Mouse (Mus musculus) intestine, postnatal 0 days (tissue): Measurements from ENCODE around the gene Vsig10l. TPM values are rescaled to one million over a fixed set of nuclear protein-coding genes. Genes with fewer than 3 reads are reported as not detected.
A peak's percentile ranks its signal among the peaks of the same experiment; 100 is the strongest.

ENCODE experiments used
- ATAC-seq: fragments of 200-750 bp; cut with Nextera tagmentation; 2 replicates; pipeline ENCODE4 v1.8.0; 2017; ENCODE audit warnings: mild to moderate bottlenecking, moderate TSS enrichment, moderate library complexity
- H3K27ac ChIP-seq: fragments of 300-500 bp; sonication (generic); 2 replicates; pipeline ENCODE4 v1.5.1; 2014; ENCODE audit warnings: mild to moderate bottlenecking, low read depth, low read length, moderate library complexity
- H3K27me3 ChIP-seq: fragments of 300-500 bp; sonication (generic); replicated peaks from 2 replicates; pipeline ENCODE4 v1.6.1; 2014; ENCODE audit warnings: low read length, mixed read lengths; ENCODE audit not compliant: control insufficient read depth, insufficient read depth
- H3K36me3 ChIP-seq: fragments of 300-500 bp; sonication (generic); 2 replicates; pipeline ENCODE4 v1.6.1; 2014; ENCODE audit warnings: mild to moderate bottlenecking, moderate library complexity; ENCODE audit not compliant: control insufficient read depth, insufficient read depth
- H3K4me1 ChIP-seq: fragments of 300-500 bp; sonication (generic); replicated peaks from 2 replicates; pipeline ENCODE4 v1.6.1; 2014; ENCODE audit warnings: antibody characterized with exemption, low read length, mixed read lengths; ENCODE audit not compliant: control insufficient read depth, insufficient read depth
- H3K4me2 ChIP-seq: fragments of 300-500 bp; sonication (generic); replicated peaks from 2 replicates; pipeline ENCODE4 v1.6.1; 2014; ENCODE audit warnings: low read depth, mild to moderate bottlenecking, moderate library complexity
- H3K4me3 ChIP-seq: fragments of 300-500 bp; sonication (generic); 2 replicates; pipeline ENCODE4 v1.5.1; 2014; ENCODE audit warnings: low read depth, low read length
- H3K9ac ChIP-seq: fragments of 300-500 bp; sonication (generic); 2 replicates; pipeline ENCODE4 v1.6.1; 2014; ENCODE audit warnings: mild to moderate bottlenecking, low read depth, low read length
- H3K9me3 ChIP-seq: fragments of 300-500 bp; sonication (generic); 2 replicates; pipeline ENCODE4 v1.6.1; 2016; ENCODE audit warnings: mixed run types; ENCODE audit not compliant: control insufficient read depth
- CTCF ChIP-seq: sonication (generic); IDR thresholded peaks from 2 replicates; pipeline ENCODE4 v1.5.1; 2016; ENCODE audit warnings: low read depth, mild to moderate bottlenecking, control low read depth, antibody characterized with exemption, moderate library complexity
- WGBS: fragments of 180-500 bp; shearing (Covaris S2); extraction: QIAGEN DNeasy Blood & Tissue Kit; methylation state at CpG from one replicate; pipeline ENCODE4 v1.1.7; 2014; 5-methylcytosine and 5-hydroxymethylcytosine counted together
- polyA plus RNA-seq: library from polyadenylated mRNA; unstranded; fragments of >200 nt; fragmentation: Nextera tagmentation; extraction: Ambion mirVana; gene quantifications from 2 replicates; pipeline ENCODE4 v1.2.1, GENCODE M21; 2015

The Vsig10l gene
- polyA plus RNA-seq, 1 experiment from 2014 or later, result 5.3 TPM

DNA sequence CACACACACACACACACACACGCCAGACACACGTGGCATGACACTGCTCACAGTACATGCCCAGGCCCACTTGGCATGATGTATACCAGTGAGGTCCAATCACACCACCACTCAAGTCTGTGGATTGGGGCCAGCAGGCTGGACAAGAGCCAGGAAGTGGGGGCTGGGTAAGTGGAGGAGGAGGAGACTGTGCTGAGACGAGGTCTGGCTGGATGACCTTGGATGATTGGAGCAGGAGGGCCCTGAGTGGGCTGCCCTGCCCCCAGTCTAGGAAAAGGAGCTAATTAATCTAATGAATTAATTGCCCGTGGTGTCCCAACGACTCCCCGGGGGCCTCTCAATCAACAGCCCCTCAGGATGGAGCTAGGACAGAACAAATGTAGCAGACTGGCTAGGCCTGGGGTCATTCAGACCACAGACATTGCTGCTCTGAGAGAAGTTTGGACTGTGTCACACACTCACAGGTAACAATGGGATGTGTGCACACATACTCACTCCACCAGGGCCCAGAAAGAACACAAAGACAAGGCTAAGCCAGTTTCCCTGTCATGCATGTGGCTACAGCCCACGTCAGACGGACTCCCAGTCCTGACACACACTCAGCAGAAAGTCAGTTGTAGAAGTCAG lies 19.3 kb downstream of the Vsig10l start:
- no peak overlapping the region for H3K9ac ChIP-seq
- H3K27me3 ChIP-seq, result peaks cover 6% of the 10 kb centered on the region
- H3K9me3 ChIP-seq, result no peaks in the 10 kb centered on the region
- no peak for ATAC-seq
- no peaks in the 10 kb centered on the region for H3K4me1 ChIP-seq
- WGBS, result 63% methylated on average over 8 of the region's 8 CpGs
- no peaks in the 10 kb centered on the region for H3K36me3 ChIP-seq
- H3K4me2 ChIP-seq, result no peak overlapping the region
- H3K27ac ChIP-seq, result no peak overlapping the region
- no peak for TF ChIP-seq CTCF
- no peak overlapping the region for H3K4me3 ChIP-seq

DNA sequence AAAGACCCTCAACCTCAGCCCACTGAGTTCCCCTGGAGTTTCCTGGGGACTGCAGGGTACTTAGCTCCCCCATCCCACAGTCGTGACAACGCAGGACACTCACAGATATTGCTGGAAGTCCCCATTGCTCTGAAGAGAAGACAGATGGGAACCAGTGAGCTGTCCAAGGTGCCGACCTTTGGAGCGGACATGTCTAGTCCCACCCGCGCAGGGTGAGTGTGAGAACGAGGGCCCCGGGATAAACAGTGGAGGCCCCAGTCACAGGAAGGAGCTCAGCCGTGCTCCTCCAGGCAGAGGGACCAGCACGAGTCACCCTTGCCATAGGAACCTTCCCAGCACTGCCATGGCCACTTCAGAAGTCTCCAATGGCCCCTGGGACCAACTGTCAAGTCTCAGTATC lies 20.3 kb downstream of the Vsig10l start:
- H3K27ac ChIP-seq, result no peak overlapping the region
- H3K4me2 ChIP-seq, result no peak overlapping the region
- no peaks in the 10 kb centered on the region for H3K4me1 ChIP-seq
- no peak for TF ChIP-seq CTCF
- H3K36me3 ChIP-seq, result no peaks in the 10 kb centered on the region
- H3K9me3 ChIP-seq, result no peaks in the 10 kb centered on the region
- H3K27me3 ChIP-seq, result no peaks in the 10 kb centered on the region
- no peak overlapping the region for H3K4me3 ChIP-seq
- 0% methylated on average over 10 of the region's 10 CpGs for WGBS
- no peak overlapping the region for H3K9ac ChIP-seq
- ATAC-seq, result no peak

DNA sequence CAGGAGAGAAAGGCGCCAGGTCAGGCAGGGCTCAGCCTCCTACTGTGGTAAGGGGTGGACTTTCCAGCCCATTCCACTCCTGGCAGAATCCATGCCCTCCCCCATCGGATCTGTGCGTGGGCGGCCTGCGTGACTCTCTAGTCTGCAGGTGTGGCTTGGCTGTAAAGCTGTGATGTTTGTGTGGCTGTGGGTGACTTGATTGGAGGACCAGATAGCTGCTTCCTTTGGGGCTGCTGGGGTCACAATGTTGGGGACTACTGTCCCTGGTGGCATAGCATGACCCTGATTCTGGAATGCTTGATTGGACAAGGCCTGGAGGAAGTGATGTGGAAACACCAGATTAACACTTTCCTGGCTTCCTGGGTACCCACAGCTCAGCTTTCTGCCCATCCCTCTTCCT lies 25.7 kb downstream of the Vsig10l start:
- 34% methylated on average over 5 of the region's 5 CpGs for WGBS
- Histone ChIP-seq H3K27me3 (0 out of 2 replicates have a peak, but pooled peaks cover 12% of the 10 kb centered on the region), H3K9ac (no peak overlapping the region), H3K4me2 (no peak overlapping the region), H3K4me1 (no peaks in the 10 kb centered on the region), H3K27ac (no peak overlapping the region), H3K4me3 (no peak overlapping the region), H3K36me3 (no peaks in the 10 kb centered on the region), H3K9me3 (no peaks in the 10 kb centered on the region)
- ATAC-seq, result no peak
- no peak for TF ChIP-seq CTCF

DNA sequence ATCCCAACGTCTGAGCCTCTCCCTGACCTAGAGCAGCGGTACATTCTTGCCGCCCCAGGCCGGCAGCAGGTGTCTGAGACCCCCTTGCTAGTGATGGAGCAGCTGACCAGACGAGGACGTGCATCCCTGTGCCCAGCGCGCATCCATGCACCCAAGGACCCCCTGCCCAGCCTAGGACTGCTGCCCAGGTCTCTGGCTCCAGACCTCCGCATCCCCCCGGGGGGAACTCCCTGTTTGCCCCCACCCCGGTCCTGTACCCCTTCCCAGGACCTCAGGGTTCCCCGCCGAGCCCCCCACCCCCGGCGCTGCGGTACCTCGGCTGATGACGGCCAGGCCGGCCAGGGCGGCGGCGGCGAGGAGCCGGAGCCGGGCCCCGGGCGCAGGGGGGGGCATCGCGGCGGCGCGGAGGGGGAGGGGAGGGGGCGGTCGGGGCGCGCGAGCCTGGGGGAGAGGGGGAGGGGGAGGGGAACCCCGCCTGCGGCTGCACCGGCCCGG lies 26.7 kb downstream of the Vsig10l start, which contains the start of gene Iglon5:
Gene Iglon5, minus strand, starts transcription at position 445 of the 495 bp plus-strand sequence.
- ATAC-seq, result no peak
- Histone ChIP-seq H3K4me1 (no peaks in the 10 kb centered on the region), H3K36me3 (no peaks in the 10 kb centered on the region), H3K9me3 (no peaks in the 10 kb centered on the region), H3K9ac (no peak within 1 kb of the TSS), H3K4me3 (peak within 1 kb of the TSS; percentile 33), H3K4me2 (peak within 1 kb of the TSS; percentile 55), H3K27me3 (0 out of 2 replicates have a peak, but pooled peaks cover 12% of the 10 kb centered on the region), H3K27ac (no peak within 1 kb of the TSS)
- TF ChIP-seq CTCF, result no peak
- WGBS, result 4% methylated on average over 19 of the region's 41 CpGs

DNA sequence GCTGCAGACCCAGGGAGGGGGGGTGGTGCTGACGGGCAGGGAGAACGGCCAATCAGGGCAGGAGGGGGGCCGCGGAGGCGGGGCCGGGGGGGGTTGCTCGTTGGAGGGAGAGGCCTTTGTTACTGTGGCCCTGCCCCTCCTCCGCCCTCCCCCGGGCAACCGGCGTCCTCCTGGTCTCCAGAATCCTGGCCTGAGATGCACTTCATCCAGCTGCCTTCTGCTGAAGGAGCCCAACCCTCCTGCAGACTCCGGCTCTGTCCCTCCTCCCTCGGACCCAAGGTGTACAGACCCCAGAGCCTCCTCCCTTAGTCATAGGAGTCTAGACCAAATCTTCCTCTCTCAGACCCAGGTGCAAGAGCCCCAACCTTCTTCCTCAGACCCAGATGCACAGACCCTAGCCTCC lies 27.2 kb downstream of the Vsig10l start:
- 1% methylated on average over 6 of the region's 13 CpGs for WGBS
- Histone ChIP-seq H3K9me3 (no peaks in the 10 kb centered on the region), H3K27ac (no peak overlapping the region), H3K4me1 (no peaks in the 10 kb centered on the region), H3K27me3 (0 out of 2 replicates have a peak, but pooled peaks cover 12% of the 10 kb centered on the region), H3K4me3 (peak overlapping the region; percentile 33), H3K9ac (no peak overlapping the region), H3K36me3 (no peaks in the 10 kb centered on the region), H3K4me2 (peak overlapping the region; percentile 55)
- ATAC-seq, result peak; percentile 36; the same call in 1 of the 2 replicates
- no peak for TF ChIP-seq CTCF

DNA sequence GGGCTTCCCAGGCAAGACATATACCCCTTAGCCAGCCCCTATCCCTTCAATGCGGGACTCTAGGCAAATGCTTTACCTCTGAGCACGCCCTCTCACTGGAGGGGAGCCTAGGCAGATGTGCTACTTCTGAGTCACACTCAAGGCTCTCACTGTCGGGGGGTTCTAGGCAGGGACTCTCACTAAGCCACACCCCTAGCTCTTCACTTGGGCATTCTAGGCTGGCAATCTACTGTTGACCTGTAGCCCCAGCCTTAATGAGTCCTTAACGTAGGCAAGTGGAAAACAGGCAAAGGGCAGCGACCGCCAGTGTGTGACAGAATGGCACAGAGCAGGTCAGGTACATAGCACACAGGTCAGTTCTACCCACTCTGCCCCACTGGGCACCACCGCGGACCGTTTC lies 27.9 kb downstream of the Vsig10l start:
- H3K27ac ChIP-seq, result no peak overlapping the region
- H3K9me3 ChIP-seq, result no peaks in the 10 kb centered on the region
- 66% methylated on average over 9 of the region's 9 CpGs for WGBS
- no peak overlapping the region for H3K4me3 ChIP-seq
- no peak for ATAC-seq
- H3K27me3 ChIP-seq, result 0 out of 2 replicates have a peak, but pooled peaks cover 12% of the 10 kb centered on the region
- TF ChIP-seq CTCF, result no peak
- no peak overlapping the region for H3K4me2 ChIP-seq
- H3K4me1 ChIP-seq, result no peaks in the 10 kb centered on the region
- H3K36me3 ChIP-seq, result no peaks in the 10 kb centered on the region
- H3K9ac ChIP-seq, result no peak overlapping the region
